Mouse (Mus musculus): Measurements from ENCODE around the gene Cldn5.

Cldn5 gene

GRCm38 (mm10) chr16:18785485-18785884 is 8.8 kb downstream of the Cldn5 start:
- no peak for DNase-seq (ENCODE audit: low spot score)

GRCm38 (mm10) chr16:18786652-18787051 is 10.0 kb downstream of the Cldn5 start:
- no peak for DNase-seq (ENCODE audit: low spot score)

GRCm38 (mm10) chr16:18788627-18789406 is 12.2 kb downstream of the Cldn5 start:
- DNase-seq (ENCODE audit: low spot score) = no peak

- DNase-seq (ENCODE audit: low spot score) = no peak
Measured at GRCm38 (mm10) chr16:18795223-18795899, 18.7 kb downstream of the Cldn5 start.

GRCm38 (mm10) chr16:18796645-18797044 is 20.0 kb downstream of the Cldn5 start:
- DNase-seq (ENCODE audit: low spot score) = no peak

- DNase-seq (ENCODE audit: low spot score) = no peak
Measured at GRCm38 (mm10) chr16:18798151-18798550, 21.5 kb downstream of the Cldn5 start.

- no peak for DNase-seq (ENCODE audit: low spot score)
Measured at GRCm38 (mm10) chr16:18798841-18799240, 22.2 kb downstream of the Cldn5 start.

GRCm38 (mm10) chr16:18805746-18806145 is 29.1 kb downstream of the Cldn5 start:
- no peak for DNase-seq (ENCODE audit: low spot score)

GRCm38 (mm10) chr16:18809001-18809400 is 32.4 kb downstream of the Cldn5 start:
- DNase-seq (ENCODE audit: low spot score) = no peak

GRCm38 (mm10) chr16:18811032-18811431 is 34.4 kb downstream of the Cldn5 start:
- no peak for DNase-seq (ENCODE audit: low spot score)

- peak; percentile 65 for DNase-seq (ENCODE audit: low spot score)
Measured at GRCm38 (mm10) chr16:18811468-18812384, 35.1 kb downstream of the Cldn5 start, which contains the start of the genes Ufd1 and Cdc45. Gene Ufd1, plus strand, starts transcription at chr16:18811779. Gene Cdc45, minus strand, starts transcription at chr16:18811987.

- no peak for DNase-seq (ENCODE audit: low spot score)
Measured at GRCm38 (mm10) chr16:18812385-18812910, 35.8 kb downstream of the Cldn5 start.

GRCm38 (mm10) chr16:18822356-18822755 is 45.7 kb downstream of the Cldn5 start:
- DNase-seq (ENCODE audit: low spot score) = no peak

GRCm38 (mm10) chr16:18822925-18823324 is 46.3 kb downstream of the Cldn5 start:
- no peak for DNase-seq (ENCODE audit: low spot score)
